Mouse (Mus musculus): ENCODE measurements around the gene Agbl4. TPM values are rescaled to one million over a fixed set of nuclear protein-coding genes. Genes with fewer than 3 reads are reported as not detected.

The Agbl4 gene
- total RNA-seq, 2 experiments from 2014 or later: 8.8 to 12.3 TPM

DNA sequence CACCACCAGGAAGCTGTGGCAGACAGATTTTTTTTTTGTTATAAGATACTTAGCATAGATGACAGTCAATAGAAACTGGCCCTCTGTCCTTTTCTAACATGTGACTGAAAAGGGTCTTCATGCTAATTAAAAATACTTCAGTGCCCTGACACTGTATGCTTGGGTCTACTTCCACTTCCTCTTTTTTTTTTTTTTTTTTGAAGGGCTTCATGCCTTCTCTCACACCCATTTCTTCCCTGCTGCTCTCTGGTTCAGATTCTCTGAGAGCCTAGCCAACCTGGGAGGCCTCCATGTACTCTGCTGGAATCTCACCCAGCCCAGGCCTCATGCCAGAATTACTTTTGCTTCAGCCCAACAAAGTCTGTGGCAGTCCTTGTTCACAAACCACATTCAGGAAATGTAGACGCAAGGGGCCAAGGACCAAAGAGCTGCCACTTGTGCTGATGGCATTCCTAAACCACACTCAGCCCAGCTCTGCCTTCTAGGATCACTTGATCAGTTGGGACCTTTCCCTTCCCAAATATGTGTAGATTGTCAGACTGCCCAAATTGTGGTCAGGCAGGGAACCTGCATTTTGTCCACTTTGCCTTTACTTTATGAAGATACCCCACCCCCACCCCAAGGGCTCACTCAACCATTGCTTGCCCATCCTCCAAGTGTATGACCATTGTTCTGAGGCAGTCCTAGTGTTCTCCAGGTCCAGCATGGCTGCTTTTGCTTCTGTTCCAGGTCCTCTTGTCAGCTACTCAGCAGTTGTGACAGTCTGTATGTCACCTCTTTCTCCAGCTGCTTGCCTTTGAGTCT, 1045.2 kb downstream of the Agbl4 start:
- DNase-seq (ENCODE audit: low spot score in 2 of 2): peak; percentile 70 to 74

DNA sequence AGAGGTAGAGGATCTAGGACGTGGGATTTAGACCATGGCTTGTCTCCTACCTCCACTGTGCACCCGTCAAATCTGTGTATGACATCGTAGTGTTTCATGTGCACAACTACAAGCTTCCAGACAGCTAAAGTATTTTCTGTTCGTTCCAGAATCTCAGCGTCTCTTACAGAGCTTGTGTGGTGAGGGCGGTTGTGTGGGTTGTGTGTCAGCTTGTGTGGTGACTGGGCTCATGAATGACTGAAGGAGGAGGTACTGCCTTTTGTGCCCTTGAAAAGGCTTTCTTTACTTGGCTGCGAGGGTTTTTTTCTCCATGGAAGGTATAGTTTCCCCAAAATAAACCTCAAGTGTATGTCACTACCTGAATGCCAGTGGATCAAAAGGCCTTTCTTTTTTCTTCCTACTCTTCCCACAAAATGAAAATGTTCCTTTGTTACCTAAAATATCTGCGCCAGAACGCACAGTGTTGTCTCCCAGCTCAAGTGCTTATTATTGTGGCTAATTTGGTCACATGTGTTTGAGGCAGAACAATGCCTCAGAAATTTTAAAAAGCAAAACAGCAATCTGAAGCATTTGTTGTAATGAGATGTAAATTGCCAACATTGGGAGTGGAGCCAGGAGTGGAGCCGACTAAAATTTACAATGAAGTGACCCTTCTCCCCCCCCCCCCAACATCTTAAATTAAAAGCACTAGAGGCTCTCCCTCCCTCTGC, 1046.6 kb downstream of the Agbl4 start:
- DNase-seq (ENCODE audit: low spot score in 2 of 2): no peak

DNA sequence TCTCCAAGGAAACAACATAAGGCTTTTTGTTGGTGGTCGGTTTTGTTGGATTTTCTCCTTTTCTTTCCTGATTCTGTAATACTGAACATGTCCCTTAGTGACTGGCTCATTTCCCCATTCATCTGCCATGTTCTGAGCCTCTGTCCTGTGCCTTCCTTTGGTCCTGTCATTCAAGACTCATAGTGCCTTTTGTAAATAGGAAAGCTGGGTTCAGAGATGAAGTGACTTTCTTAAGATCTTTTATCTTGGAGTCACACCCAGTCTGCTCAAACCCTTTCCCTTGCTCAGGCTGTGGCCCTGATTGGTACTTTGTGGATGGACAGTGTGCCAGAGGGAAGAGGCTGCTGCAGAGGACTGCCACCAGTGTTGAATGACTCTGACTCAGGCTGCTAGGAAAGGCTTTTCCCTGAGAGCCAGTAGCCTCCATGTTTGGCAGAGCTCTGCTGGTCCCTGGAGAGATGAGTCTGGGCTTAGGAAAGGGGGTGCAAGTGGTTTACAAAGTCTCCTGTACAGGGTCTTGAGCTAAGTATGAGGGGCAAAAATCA, 1047.2 kb downstream of the Agbl4 start:
- no peak for DNase-seq (ENCODE audit: low spot score in 2 of 2)

- DNase-seq (ENCODE audit: low spot score in 2 of 2): no peak
Measured at GRCm38 (mm10) chr4:111447918-111448317, 1050.5 kb downstream of the Agbl4 start.

GRCm38 (mm10) chr4:111448586-111448985, 1051.1 kb downstream of the Agbl4 start:
- no peak for DNase-seq (ENCODE audit: low spot score in 2 of 2)

DNA sequence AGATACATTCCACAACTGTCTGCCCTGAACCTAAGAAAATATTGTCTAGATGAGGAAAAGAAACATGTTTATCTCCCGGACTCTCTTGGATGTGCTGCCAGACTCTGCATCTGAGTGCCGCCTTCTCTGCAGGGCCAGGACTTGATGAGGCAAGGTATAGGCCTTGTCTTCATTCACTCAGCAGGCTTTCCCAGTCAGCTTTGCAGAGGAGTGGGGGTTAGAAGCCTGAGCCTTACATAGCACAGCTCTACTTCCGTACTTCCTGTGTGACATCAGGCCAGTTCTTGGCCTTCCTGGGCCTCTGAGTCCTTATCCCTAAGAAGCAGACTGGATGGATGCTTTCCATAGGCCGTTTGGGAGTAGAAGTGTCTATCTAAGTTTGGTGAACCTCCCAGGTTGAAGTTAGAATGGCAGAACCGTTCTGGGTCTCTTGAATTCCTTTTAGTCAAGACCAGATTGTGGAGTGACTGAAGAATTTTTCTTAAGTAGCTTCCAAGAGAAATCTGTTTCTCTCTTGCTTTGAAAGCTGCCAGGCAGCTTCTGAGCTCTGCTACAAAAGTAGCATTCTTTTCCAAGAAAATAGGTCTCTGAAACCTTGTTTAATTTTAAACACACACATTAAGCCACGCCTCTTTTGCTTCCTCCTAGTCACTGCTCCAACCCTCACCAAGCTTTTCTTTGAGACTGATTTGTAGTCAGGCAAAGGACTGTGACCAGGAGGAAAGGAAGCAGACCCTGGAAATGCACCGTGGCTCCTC, 1052.2 kb downstream of the Agbl4 start:
- no peak for DNase-seq (ENCODE audit: low spot score in 2 of 2)

DNA sequence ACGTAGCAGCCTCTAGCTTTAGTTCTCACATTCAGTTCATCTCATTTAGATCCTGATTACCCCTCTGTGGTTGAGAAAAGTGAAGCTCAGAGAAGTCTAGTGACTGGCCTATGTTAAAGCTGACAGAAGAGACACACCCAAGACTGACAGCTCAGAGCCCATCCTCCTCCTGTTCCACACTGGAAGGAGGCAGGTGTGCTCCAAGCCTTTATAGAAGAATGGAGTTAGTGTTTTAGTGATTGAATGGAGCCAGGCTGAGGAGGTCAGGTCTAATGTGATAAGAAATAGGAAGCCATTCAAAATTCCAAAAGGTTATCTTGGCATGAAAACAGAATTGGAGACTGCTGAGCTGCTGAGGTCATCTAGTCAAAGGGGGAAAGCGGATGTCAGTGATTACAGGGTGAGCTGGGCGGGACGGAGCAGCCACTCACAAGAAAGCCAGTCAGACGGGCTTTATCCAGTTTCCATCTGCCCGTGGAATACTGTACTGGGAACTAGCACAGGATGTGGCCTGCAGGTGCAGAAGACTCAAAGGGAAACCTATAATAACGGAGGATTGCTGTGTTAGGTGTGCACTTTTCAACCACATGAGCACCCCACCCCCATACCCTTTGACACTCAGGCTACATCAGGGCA, 1053.9 kb downstream of the Agbl4 start:
- DNase-seq (ENCODE audit: low spot score in 2 of 2): no peak

- DNase-seq (ENCODE audit: low spot score in 2 of 2): no peak
Measured at GRCm38 (mm10) chr4:111452192-111452591, 1054.7 kb downstream of the Agbl4 start.

- DNase-seq (ENCODE audit: low spot score in 2 of 2): no peak
Measured at GRCm38 (mm10) chr4:111453275-111453674, 1055.8 kb downstream of the Agbl4 start.

DNA sequence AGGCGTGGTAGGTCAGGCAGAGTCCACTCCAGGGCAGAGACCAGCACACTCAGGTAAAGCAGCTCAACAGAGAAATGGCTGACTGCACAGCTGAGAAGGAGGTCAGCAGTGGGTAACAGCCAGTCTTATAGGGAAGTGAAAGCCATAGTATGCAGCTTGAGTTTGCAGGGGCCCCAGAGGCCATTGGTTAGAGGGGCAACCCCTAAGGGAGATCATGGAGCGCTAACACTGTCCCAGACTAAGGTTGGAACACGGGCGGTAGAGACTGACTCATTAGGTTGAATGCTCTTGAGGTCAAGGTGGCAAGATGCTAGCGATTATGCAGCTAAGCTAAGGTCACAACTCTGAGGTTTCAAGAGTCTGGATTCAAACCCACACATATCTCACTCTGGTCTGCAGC, 1058.2 kb downstream of the Agbl4 start:
- no peak for DNase-seq (ENCODE audit: low spot score in 2 of 2)

DNA sequence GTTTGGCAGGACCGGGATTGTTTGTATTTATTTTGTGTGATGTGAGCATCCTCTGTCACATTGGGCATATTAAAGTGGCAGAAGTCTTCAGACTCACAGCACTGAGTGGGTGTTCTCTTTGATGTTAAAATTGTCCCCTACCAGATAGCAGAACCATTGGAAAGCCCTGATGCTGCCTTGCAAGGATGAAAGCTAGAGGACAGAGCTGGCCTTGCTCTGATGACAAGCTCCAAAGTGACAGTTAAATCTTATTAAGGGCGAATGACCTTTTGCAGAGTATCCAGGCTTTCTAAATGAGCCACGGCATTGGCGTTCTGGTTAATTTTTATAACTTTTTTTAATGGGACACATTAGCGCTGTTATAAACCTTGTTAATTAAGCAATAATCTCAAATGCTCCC, 1060.1 kb downstream of the Agbl4 start:
- DNase-seq (ENCODE audit: low spot score in 2 of 2): no peak

DNA sequence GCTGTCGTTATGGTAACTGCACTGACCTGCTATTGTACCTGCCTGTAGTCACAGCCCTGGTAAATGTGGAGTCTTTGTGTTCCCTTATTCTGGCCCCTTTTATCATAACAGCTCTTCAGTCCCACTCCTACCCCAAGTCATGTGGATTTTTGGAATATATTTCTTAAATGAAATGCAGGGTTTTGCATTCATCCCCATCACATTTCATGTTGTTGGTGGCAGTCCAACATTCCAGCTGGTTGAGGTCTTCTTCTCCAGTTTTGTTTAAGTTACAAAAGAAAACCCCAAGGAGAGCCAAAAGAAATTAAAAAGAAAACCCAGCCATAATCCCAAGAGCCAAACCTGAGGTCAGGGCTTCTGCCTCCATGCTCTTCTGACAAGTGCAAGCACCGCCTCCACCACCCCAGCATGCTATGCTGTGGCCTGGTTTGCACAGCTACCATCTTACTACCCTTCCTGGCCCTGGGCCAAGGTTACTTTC, 1069.9 kb downstream of the Agbl4 start:
- no peak for DNase-seq (ENCODE audit: low spot score in 2 of 2)

DNA sequence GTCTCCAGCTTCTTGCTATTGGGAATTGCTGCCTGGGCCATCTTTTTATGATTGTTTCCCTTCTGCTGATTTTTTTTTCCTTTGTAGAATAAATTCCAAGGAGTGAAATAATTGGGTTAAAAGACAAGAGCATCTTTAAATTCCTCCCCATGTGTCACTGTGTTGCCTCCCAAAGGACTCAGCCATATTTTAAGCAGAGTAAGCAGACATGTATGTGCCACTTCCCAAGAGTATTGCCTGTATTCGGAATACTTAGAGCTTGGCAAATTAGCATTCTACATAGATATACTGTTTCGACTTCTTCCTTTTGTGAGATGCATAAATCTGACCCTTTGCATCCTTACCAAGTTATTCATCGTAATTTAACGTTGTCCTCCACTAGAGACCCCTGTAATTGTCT, 1070.3 kb downstream of the Agbl4 start:
- no peak for DNase-seq (ENCODE audit: low spot score in 2 of 2)

GRCm38 (mm10) chr4:111469847-111470246, 1072.4 kb downstream of the Agbl4 start:
- no peak for DNase-seq (ENCODE audit: low spot score in 2 of 2)

DNA sequence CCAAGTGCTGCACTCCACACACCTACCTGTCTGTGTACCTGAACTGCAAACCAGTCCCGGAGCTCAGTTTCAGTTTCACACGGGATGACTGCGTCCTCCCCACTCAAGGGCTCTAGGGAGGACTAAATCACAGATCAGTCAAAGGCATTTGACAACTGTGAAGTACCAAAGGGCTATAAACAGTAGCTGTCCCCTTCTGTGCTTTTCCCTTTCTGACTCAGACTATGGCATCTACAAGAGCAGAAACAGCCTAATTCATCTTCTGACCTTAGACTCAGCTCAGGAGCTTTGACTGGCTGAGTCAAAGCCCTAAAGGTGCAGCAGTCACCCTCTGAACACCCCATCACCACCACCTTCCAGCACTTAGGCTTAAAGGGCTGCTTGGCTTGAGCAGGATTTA, 1074.3 kb downstream of the Agbl4 start:
- no peak for DNase-seq (ENCODE audit: low spot score in 2 of 2)

DNA sequence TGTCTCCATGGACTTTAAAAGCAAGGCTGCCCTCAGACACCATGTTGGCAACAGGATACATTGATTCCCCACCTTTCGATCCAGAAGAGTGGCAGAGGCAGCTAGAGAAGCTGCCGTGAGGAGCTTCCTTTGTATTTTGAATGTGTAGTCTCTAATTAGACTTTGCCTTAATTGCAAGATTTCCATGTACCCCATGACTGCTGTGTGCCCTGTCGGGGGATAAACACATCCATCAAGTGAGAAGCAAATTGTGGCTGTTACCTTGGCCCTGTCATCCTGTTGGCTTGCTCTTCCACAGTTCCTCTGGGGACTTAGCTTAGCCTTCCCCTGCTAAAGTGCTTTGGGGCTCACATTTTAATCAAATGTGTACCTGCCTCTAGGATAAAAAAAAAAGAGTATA, 1075.0 kb downstream of the Agbl4 start:
- no peak for DNase-seq (ENCODE audit: low spot score in 2 of 2)

DNA sequence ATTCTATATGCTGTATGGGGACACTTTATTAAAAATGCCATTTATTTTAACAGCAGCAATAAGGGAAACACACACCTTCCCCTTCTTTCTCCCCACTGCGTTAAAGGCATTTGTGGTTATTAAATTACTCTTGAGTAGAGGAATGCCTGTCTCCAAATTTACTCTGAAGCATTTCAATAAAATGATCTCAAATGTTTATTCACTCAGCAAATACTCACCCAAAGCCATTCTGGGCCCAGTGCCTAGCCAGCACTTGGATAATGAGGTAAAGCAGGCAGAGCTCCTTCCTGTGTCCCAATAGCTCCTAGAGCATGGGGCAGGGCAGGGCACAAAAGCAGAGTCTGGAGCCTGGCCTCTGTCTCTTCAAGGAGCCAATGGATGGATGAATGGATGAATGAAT, 1075.6 kb downstream of the Agbl4 start:
- no peak for DNase-seq (ENCODE audit: low spot score in 2 of 2)

DNA sequence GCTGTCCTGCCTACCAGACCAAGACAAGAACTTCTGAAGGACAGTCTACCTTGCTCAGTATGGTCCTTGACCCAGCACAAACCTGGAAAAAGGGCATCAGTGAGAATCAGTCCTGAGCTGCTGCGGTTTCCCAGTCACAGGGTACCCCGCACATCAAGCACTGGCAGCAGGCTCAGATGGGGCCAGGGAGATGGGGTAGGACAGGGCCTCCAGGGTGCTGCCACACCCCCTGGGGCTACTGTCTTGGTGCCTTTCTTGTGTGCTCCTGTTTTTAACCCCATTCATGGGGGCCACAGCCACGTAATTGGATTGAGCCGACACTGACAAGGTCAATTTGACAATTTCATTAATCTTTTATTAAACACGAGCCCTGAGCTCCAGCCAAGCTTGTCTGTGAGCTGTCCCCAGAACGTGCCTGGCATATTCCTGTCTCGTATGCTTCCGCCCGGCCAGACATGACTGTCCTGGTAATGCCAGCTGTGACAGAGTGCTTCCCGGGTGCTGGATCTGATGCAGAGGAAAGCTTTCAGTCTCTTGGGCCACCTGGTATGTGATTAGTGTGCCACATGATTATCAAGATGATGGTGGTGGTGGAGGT, 1078.0 kb downstream of the Agbl4 start:
- no peak for DNase-seq (ENCODE audit: low spot score in 2 of 2)

DNA sequence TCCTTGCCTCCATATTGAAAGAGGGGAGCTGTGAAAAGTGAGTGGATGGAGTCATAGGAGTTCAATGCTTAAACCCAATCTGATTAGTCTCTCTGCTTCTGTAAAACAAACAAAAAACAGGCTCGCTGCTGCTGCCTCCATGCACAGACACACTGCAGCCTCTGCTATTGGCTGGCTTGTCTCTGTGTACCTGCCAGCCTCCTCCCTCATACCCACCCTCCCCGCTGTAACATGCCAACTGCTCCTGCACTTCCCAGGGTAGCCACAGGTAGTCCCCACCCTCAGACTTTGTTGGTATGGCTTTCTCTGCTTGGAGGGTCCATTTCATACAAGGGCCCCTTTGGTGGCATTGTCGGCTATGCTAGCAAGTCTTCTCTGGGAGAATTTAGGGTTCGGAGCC, 1080.0 kb downstream of the Agbl4 start:
- DNase-seq (ENCODE audit: low spot score in 2 of 2): no peak

- no peak for DNase-seq (ENCODE audit: low spot score in 2 of 2)
Measured at GRCm38 (mm10) chr4:111483499-111483898, 1086.0 kb downstream of the Agbl4 start.

- DNase-seq (ENCODE audit: low spot score in 2 of 2): no peak
Measured at GRCm38 (mm10) chr4:111485189-111485588, 1087.7 kb downstream of the Agbl4 start.
